Mouse (Mus musculus): ENCODE measurements around the gene Ppp1r36. TPM values are rescaled to one million over a fixed set of nuclear protein-coding genes. Genes with fewer than 3 reads are reported as not detected.
A peak's percentile ranks its signal among the peaks of the same experiment; 100 is the strongest.

Gene Ppp1r36
- polyA plus RNA-seq, 1 experiment from 2014 or later: 2.8 TPM

- Histone ChIP-seq H3K9me3 (ENCODE audit: low read depth, low read length) (no peaks in the 10 kb centered on the region), H3K4me3 (ENCODE audit: low read depth, low read length) (no peak overlapping the region), H3K27ac (ENCODE audit: low read depth) (no peak overlapping the region), H3K27me3 (ENCODE audit: insufficient read depth, low read length) (no peaks in the 10 kb centered on the region), H3K36me3 (ENCODE audit: insufficient read depth) (peaks cover 3% of the 10 kb centered on the region; the same call in 1 of the 2 replicates), H3K9ac (no peak overlapping the region), H3K4me2 (no peak overlapping the region), H3K4me1 (ENCODE audit: insufficient read depth) (peaks cover 3% of the 10 kb centered on the region; the same call in 1 of the 2 replicates)
- 76% methylated on average over 5 of the region's 5 CpGs for WGBS
- no peak for DNase-seq
- TF ChIP-seq CTCF (IDR thresholded peaks at IDR 0.05; ENCODE audit: low read depth): no peak
- ATAC-seq (ENCODE audit: insufficient read depth): no peak
Observed at GRCm38 (mm10) chr12:76397281-76397680, 20.1 kb upstream of the Ppp1r36 start.

GRCm38 (mm10) chr12:76401674-76402073 is 15.7 kb upstream of the Ppp1r36 start:
- H3K4me3 ChIP-seq (ENCODE audit: low read depth, low read length): no peak overlapping the region
- peaks cover 14% of the 10 kb centered on the region for H3K4me1 ChIP-seq (ENCODE audit: insufficient read depth)
- H3K27me3 ChIP-seq (ENCODE audit: insufficient read depth, low read length): peaks cover 23% of the 10 kb centered on the region
- no peak overlapping the region for H3K4me2 ChIP-seq
- no peak for ATAC-seq (ENCODE audit: insufficient read depth)
- no peaks in the 10 kb centered on the region for H3K36me3 ChIP-seq (ENCODE audit: insufficient read depth)
- TF ChIP-seq CTCF (IDR thresholded peaks at IDR 0.05; ENCODE audit: low read depth): peak; percentile 17; the same call in 1 of the 2 replicates
- WGBS: 48% methylated on average over 3 of the region's 3 CpGs
- no peaks in the 10 kb centered on the region for H3K9me3 ChIP-seq (ENCODE audit: low read depth, low read length)
- no peak overlapping the region for H3K9ac ChIP-seq
- no peak overlapping the region for H3K27ac ChIP-seq (ENCODE audit: low read depth)
- DNase-seq: no peak

GRCm38 (mm10) chr12:76402991-76403885 is 14.1 kb upstream of the Ppp1r36 start:
- Histone ChIP-seq H3K27me3 (ENCODE audit: insufficient read depth, low read length) (peaks cover 34% of the 10 kb centered on the region), H3K9me3 (ENCODE audit: low read depth, low read length) (no peaks in the 10 kb centered on the region), H3K4me2 (peak overlapping the region; percentile 84), H3K27ac (ENCODE audit: low read depth) (peak overlapping the region; percentile 92), H3K4me1 (ENCODE audit: insufficient read depth) (peaks cover 14% of the 10 kb centered on the region), H3K9ac (peak overlapping the region; percentile 61), H3K36me3 (ENCODE audit: insufficient read depth) (no peaks in the 10 kb centered on the region), H3K4me3 (ENCODE audit: low read depth, low read length) (peak overlapping the region; percentile 71)
- TF ChIP-seq CTCF (IDR thresholded peaks at IDR 0.05; ENCODE audit: low read depth): no peak
- peak; percentile 89 for ATAC-seq (ENCODE audit: insufficient read depth)
- 2% methylated on average over 46 of the region's 54 CpGs for WGBS
- DNase-seq: peak; percentile 90

- no peaks in the 10 kb centered on the region for H3K9me3 ChIP-seq (ENCODE audit: low read depth, low read length)
- H3K4me2 ChIP-seq: peak within 1 kb of the TSS; percentile 84
- ATAC-seq (ENCODE audit: insufficient read depth) (peak; percentile 98), DNase-seq (peak; percentile 100)
- H3K27ac ChIP-seq (ENCODE audit: low read depth): peak within 1 kb of the TSS; percentile 92
- H3K27me3 ChIP-seq (ENCODE audit: insufficient read depth, low read length): peaks cover 34% of the 10 kb centered on the region
- WGBS: under 1% methylated on average over 54 of the region's 54 CpGs
- TF ChIP-seq CTCF (IDR thresholded peaks at IDR 0.05; ENCODE audit: low read depth): no peak
- H3K36me3 ChIP-seq (ENCODE audit: insufficient read depth): no peaks in the 10 kb centered on the region
- peak within 1 kb of the TSS; percentile 71 for H3K4me3 ChIP-seq (ENCODE audit: low read depth, low read length)
- H3K9ac ChIP-seq: peak within 1 kb of the TSS; percentile 61
- H3K4me1 ChIP-seq (ENCODE audit: insufficient read depth): peaks cover 11% of the 10 kb centered on the region
Observed at GRCm38 (mm10) chr12:76403886-76404537, 13.3 kb upstream of the Ppp1r36 start, which contains the start of gene Hspa2. TSS of gene Hspa2 (plus strand) at chr12:76404176.

GRCm38 (mm10) chr12:76404836-76405182 is 12.5 kb upstream of the Ppp1r36 start:
- H3K9me3 ChIP-seq (ENCODE audit: low read depth, low read length): no peaks in the 10 kb centered on the region
- ATAC-seq (ENCODE audit: insufficient read depth) (no peak), DNase-seq (no peak)
- H3K9ac ChIP-seq: 0 out of 2 replicates have a peak overlapping the region, but pooled peaks have one; percentile 23
- peak overlapping the region; percentile 71 for H3K4me3 ChIP-seq (ENCODE audit: low read depth, low read length)
- peak overlapping the region; percentile 84 for H3K4me2 ChIP-seq
- no peak overlapping the region for H3K27ac ChIP-seq (ENCODE audit: low read depth)
- peaks cover 11% of the 10 kb centered on the region for H3K4me1 ChIP-seq (ENCODE audit: insufficient read depth)
- no peaks in the 10 kb centered on the region for H3K36me3 ChIP-seq (ENCODE audit: insufficient read depth)
- WGBS: 5% methylated on average over 20 of the region's 20 CpGs
- peaks cover 34% of the 10 kb centered on the region for H3K27me3 ChIP-seq (ENCODE audit: insufficient read depth, low read length)
- TF ChIP-seq CTCF (IDR thresholded peaks at IDR 0.05; ENCODE audit: low read depth): no peak

GRCm38 (mm10) chr12:76405183-76405970 is 12.0 kb upstream of the Ppp1r36 start:
- DNase-seq: peak; percentile 47
- no peak for TF ChIP-seq CTCF (IDR thresholded peaks at IDR 0.05; ENCODE audit: low read depth)
- Histone ChIP-seq H3K27me3 (ENCODE audit: insufficient read depth, low read length) (peaks cover 34% of the 10 kb centered on the region), H3K27ac (ENCODE audit: low read depth) (no peak overlapping the region), H3K9ac (no peak overlapping the region), H3K4me3 (ENCODE audit: low read depth, low read length) (peak overlapping the region; percentile 71), H3K36me3 (ENCODE audit: insufficient read depth) (no peaks in the 10 kb centered on the region), H3K9me3 (ENCODE audit: low read depth, low read length) (no peaks in the 10 kb centered on the region), H3K4me1 (ENCODE audit: insufficient read depth) (peaks cover 11% of the 10 kb centered on the region), H3K4me2 (peak overlapping the region; percentile 84)
- 2% methylated on average over 64 of the region's 64 CpGs for WGBS
- no peak for ATAC-seq (ENCODE audit: insufficient read depth)

Measured in lung, embryonic 14.5 days (tissue).